Mouse (Mus musculus) cortical plate, adult 2 months (tissue): ENCODE data around the gene Nmi.

Experiments
- CTCF ChIP-seq: fragments of 200-500 bp; IDR thresholded peaks from 2 replicates; pipeline ENCODE4 v1.5.1; 2011; ENCODE audit warnings: mild to moderate bottlenecking, control low read depth, low read length; ENCODE audit not compliant: insufficient read depth; ENCODE audit errors: extremely low read depth
- POLR2A ChIP-seq: fragments of 200-500 bp; IDR thresholded peaks from 2 replicates; pipeline ENCODE4 v1.6.1; 2011; ENCODE audit warnings: mild to moderate bottlenecking, low read length, control low read depth; ENCODE audit not compliant: insufficient read depth; ENCODE audit errors: extremely low read depth

GRCm38 (mm10) chr2:52016361-52016760, 43.1 kb upstream of the Nmi start:
- TF ChIP-seq CTCF = no peak
- no peak for TF ChIP-seq POLR2A
